Mouse (Mus musculus): ENCODE results near the gene Tcf7l1. TPM values are rescaled to one million over a fixed set of nuclear protein-coding genes. Genes with fewer than 3 reads are reported as not detected.
A peak's percentile ranks its signal among the peaks of the same experiment; 100 is the strongest.

Tcf7l1 gene
- polyA plus RNA-seq, 1 experiment from 2014 or later: 23.7 TPM

DNA sequence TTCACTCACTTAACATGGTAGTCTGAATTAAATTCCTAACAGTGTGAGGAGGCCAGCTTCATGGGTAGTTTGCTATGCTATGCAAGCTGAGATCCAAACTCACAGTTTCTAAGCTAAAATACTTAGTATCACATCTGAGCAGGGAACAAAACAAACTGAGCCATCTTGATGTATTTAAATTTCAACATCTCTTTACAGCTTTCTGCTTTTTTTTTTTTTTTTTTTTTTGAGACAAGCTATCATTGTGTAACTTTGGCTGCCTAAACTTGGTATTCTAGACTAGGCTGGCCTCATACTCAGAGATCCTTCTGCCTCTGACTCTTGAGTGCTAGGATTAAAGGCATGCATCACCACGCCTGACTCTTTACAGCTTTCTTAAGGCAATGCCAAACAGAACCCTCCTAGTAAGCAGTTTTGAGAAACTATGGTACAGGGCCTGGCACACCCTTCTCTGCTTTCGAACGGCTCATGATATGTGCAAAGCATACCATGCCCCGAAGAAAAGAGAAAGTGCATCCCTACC is 180.3 kb downstream of the Tcf7l1 start:
- peaks cover 46% of the 10 kb centered on the region for H3K36me3 ChIP-seq
- 91% methylated on average over 4 of the region's 4 CpGs for WGBS
- no peak overlapping the region for H3K4me2 ChIP-seq
- H3K4me1 ChIP-seq: 0 out of 2 replicates have a peak, but pooled peaks cover under 1% of the 10 kb centered on the region
- H3K27me3 ChIP-seq (replicated peaks): no peaks in the 10 kb centered on the region
- H3K9ac ChIP-seq: no peak overlapping the region
- no peak for ATAC-seq (ENCODE audit: insufficient read depth, low FRiP score, low read depth)
- H3K9me3 ChIP-seq: no peaks in the 10 kb centered on the region
- H3K4me3 ChIP-seq (replicated peaks): no peak overlapping the region
- H3K27ac ChIP-seq: no peak overlapping the region

DNA sequence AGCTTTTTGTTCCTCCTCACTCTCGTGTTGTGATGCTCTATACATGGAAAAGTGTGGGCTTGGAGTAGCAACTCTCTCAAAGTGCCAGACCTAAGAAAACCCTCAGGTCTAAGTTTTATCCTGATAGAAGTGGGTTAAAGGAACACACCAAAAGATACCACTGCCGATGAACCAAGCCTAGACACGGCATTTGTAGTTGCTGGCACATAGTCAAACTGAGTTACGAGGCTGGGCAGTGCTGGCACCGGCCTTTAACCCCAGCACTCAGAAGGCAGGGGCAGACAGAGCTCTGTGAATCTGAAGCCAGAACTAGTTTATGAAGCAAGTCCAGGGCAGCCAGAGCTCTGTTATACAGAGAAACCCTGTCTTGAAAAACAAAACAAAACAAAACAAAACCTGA is 181.4 kb downstream of the Tcf7l1 start:
- WGBS: 79% methylated on average over 5 of the region's 5 CpGs
- H3K4me1 ChIP-seq: no peaks in the 10 kb centered on the region
- no peak overlapping the region for H3K4me3 ChIP-seq (replicated peaks)
- no peak for ATAC-seq (ENCODE audit: insufficient read depth, low FRiP score, low read depth)
- no peaks in the 10 kb centered on the region for H3K27me3 ChIP-seq (replicated peaks)
- no peak overlapping the region for H3K4me2 ChIP-seq
- peaks cover 48% of the 10 kb centered on the region for H3K36me3 ChIP-seq
- no peak overlapping the region for H3K9ac ChIP-seq
- H3K27ac ChIP-seq: no peak overlapping the region
- no peaks in the 10 kb centered on the region for H3K9me3 ChIP-seq

DNA sequence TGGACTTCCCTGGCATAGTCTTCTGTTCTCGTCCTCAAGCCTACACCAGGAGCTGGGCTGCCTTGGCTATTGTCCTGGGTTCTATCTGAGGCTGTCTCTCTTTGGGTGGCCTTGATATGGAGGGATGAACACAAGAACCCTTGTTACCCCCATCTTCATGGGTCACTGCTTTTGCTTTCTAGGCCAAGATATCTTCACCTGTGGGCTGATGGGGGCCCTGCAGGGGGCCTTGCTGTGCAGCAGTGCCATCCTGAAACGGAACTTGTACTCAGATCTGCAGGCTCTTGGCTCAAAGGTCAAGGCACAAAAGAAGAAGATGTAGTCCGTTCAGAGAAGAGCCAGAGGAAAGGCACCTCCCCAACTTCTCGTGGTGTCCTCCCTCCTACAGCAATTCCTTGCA is 182.0 kb downstream of the Tcf7l1 start:
- H3K4me1 ChIP-seq: no peaks in the 10 kb centered on the region
- no peak overlapping the region for H3K27ac ChIP-seq
- H3K9ac ChIP-seq: no peak overlapping the region
- no peaks in the 10 kb centered on the region for H3K27me3 ChIP-seq (replicated peaks)
- no peak overlapping the region for H3K4me2 ChIP-seq
- no peaks in the 10 kb centered on the region for H3K9me3 ChIP-seq
- no peak for ATAC-seq (ENCODE audit: insufficient read depth, low FRiP score, low read depth)
- H3K36me3 ChIP-seq: peaks cover 48% of the 10 kb centered on the region
- H3K4me3 ChIP-seq (replicated peaks): no peak overlapping the region
- 85% methylated on average over 4 of the region's 4 CpGs for WGBS

DNA sequence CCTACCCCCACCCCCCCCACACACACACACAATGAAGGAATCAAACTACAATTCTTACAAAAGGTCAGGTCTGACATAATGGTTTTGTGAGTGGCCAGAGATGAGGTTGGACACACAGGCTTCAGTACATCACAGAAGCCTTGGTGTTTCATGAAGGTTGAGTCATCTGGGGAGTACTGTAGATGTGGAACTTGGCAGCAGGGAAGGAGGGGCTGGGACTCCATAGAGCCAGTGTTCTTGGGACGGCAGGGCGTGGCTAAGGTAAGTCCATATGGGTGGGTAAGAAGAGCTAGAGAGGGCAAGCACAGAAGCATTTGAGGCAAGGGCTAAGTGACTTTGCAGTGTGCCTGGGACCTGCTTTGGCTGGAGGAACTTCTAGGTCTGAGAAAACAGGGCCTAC is 185.0 kb downstream of the Tcf7l1 start:
- 79% methylated on average over 2 of the region's 2 CpGs for WGBS
- no peak overlapping the region for H3K4me2 ChIP-seq
- H3K9ac ChIP-seq: no peak overlapping the region
- peaks cover 26% of the 10 kb centered on the region for H3K36me3 ChIP-seq
- no peaks in the 10 kb centered on the region; the same call in 1 of the 2 replicates for H3K4me1 ChIP-seq
- H3K4me3 ChIP-seq (replicated peaks): no peak overlapping the region
- ATAC-seq (ENCODE audit: insufficient read depth, low FRiP score, low read depth): no peak; the same call in 1 of the 2 replicates
- no peak overlapping the region for H3K27ac ChIP-seq
- no peaks in the 10 kb centered on the region for H3K27me3 ChIP-seq (replicated peaks)
- no peaks in the 10 kb centered on the region for H3K9me3 ChIP-seq

DNA sequence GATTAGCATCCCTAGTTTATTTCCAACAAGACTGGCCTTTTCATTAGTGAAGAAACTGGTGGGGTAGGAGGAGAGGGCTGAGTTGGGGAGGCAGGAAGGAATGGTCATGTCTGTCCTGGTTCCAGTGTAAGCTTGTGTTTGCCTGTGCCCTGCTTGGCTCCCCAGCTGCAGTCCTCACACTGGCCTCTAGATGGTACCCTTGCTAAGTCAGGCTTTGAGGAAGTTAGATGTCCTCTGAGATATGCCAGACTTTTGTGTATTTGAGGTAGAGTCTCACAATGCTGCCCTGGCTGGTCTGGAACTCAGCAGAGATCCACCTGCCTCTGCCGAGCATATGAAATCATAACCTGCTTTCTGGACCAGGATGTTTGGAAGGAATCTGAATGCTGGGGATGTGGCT is 187.3 kb downstream of the Tcf7l1 start:
- Histone ChIP-seq H3K27me3 (replicated peaks) (no peaks in the 10 kb centered on the region), H3K4me3 (replicated peaks) (no peak overlapping the region), H3K9ac (no peak overlapping the region), H3K27ac (no peak overlapping the region), H3K4me1 (peaks cover 6% of the 10 kb centered on the region), H3K4me2 (no peak overlapping the region), H3K36me3 (peaks cover 15% of the 10 kb centered on the region), H3K9me3 (no peaks in the 10 kb centered on the region)
- no peak for ATAC-seq (ENCODE audit: insufficient read depth, low FRiP score, low read depth)
- 38% methylated on average over 1 of the region's 1 CpGs for WGBS

DNA sequence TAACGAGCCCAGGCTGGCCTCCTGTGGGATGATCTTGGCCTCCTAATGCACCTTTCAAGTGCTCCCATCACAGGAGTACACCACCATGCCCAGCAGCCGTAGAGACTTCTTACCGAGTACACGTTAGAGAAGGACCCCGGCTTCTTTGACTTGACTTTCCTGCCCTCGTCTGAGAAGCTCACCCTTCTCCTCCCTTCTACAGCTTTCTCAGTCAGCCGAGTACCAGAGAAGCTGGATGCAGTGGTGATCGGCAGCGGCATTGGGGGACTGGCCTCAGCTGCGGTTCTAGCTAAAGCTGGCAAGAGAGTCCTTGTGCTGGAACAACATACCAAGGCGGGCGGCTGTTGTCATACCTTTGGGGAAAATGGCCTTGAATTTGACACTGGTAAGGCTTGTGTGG is 188.3 kb downstream of the Tcf7l1 start:
- Histone ChIP-seq H3K9me3 (no peaks in the 10 kb centered on the region), H3K4me3 (replicated peaks) (no peak overlapping the region), H3K4me1 (peaks cover 6% of the 10 kb centered on the region), H3K9ac (no peak overlapping the region), H3K36me3 (0 out of 2 replicates have a peak, but pooled peaks cover 5% of the 10 kb centered on the region), H3K27ac (no peak overlapping the region), H3K27me3 (replicated peaks) (no peaks in the 10 kb centered on the region), H3K4me2 (no peak overlapping the region)
- no peak for ATAC-seq (ENCODE audit: insufficient read depth, low FRiP score, low read depth)
- 81% methylated on average over 12 of the region's 12 CpGs for WGBS

DNA sequence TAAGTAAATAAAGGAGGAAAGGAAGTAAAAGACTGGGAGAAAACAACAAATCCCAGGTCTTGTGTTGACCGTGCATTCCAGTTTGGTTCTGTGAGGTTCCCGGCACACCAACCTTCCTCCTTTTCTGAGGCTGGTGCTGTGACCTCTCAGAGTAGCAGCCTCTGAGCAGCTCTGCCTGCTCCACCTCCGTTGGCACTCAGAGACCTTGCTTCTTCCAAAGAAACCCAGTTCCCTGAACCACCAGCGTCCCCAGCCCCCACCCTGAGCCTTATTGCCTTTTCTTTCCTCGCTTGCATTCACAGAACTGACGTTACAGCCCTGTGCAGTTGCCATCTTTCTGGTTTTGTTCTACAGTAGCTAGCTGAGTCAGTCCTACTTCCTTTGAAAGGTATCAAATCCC is 188.8 kb downstream of the Tcf7l1 start:
- H3K4me2 ChIP-seq: no peak overlapping the region
- no peaks in the 10 kb centered on the region for H3K27me3 ChIP-seq (replicated peaks)
- H3K27ac ChIP-seq: no peak overlapping the region
- 0 out of 2 replicates have a peak, but pooled peaks cover 5% of the 10 kb centered on the region for H3K36me3 ChIP-seq
- WGBS: 76% methylated on average over 6 of the region's 6 CpGs
- H3K9me3 ChIP-seq: no peaks in the 10 kb centered on the region
- peaks cover 6% of the 10 kb centered on the region for H3K4me1 ChIP-seq
- H3K9ac ChIP-seq: no peak overlapping the region
- ATAC-seq (ENCODE audit: insufficient read depth, low FRiP score, low read depth): no peak
- H3K4me3 ChIP-seq (replicated peaks): no peak overlapping the region

DNA sequence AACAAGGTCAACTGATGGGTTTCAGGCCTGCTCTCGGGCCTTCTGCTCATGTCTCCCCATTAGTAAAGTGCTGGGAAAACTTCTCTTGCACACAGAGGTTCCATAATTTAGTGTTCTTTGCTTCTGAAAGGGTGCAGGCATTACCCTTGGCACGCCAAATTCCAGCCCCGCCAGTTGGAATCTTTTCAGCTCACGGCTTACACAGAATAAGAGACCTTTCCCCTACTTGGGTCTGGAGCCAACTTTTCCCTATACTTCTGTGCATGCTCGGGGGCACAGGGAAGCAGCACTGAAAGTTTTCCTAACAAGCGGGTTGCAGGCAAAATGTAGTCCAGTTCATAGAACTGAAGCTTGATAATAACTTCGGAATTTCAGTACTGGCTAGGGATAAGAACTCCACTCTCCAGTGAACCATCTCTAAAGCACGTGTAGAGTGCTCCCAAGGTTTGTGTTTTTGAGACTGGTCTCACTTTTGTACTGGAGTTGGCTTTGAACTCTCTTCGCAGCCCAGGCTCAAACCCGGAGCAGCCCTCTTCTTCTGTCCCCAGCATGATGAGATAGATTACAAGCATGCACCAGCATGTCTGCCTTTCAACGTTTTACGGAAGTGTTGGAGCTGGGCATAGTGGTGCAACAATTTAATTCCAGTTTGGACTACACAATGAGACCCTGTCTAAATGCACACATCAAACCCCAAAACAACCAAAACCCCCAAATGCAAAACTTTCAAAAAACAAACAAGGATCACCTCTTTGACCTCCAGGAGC is 190.1 kb downstream of the Tcf7l1 start:
- H3K27ac ChIP-seq: peak overlapping the region; percentile 83
- 0 out of 2 replicates have a peak, but pooled peaks have one; percentile 3 for ATAC-seq (ENCODE audit: insufficient read depth, low FRiP score, low read depth)
- H3K36me3 ChIP-seq: 0 out of 2 replicates have a peak, but pooled peaks cover 5% of the 10 kb centered on the region
- peak overlapping the region; percentile 71 for H3K4me3 ChIP-seq (replicated peaks)
- no peaks in the 10 kb centered on the region for H3K9me3 ChIP-seq
- 34% methylated on average over 12 of the region's 12 CpGs for WGBS
- peak overlapping the region; percentile 65 for H3K4me2 ChIP-seq
- H3K9ac ChIP-seq: peak overlapping the region; percentile 19; the same call in 1 of the 2 replicates
- no peaks in the 10 kb centered on the region for H3K27me3 ChIP-seq (replicated peaks)
- H3K4me1 ChIP-seq: peaks cover 6% of the 10 kb centered on the region

DNA sequence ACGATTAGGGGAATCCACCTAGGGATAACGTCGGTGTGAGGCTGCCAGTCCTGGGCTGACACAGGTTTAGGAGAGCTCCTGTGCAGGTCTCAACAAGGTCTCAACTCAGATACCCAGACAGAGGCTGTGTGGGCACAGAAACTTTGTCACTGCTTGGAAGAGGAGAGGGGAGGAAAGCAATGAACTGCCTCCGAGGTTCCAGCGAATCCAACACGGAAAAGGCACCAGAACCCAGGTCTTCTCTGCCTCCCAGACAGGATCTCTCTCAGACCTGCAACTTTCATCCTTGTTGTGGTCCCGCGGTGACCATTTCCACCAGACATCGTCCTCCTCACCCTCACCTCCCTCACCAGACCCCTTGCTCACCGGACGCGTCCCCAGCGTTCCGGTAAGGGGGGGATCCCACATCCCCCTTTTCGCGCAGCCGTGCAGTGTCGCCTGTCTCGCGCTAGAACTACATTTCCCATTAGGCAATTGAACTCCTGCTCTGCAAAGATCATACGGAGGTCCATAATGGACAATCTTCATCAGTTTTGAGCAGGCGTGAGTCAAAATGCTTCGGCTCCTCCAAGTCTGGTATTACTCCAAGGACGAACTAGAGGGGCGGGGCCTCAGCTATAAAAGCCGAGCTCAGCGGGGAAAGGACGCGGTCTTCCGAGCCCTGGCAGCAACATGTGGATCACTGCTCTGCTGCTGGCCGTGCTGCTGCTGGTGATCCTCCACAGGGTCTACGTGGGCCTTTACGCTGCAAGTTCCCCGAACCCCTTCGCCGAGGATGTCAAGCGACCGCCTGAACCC is 190.9 kb downstream of the Tcf7l1 start, which contains the start of the genes Elmod3 and Retsat:
Gene Elmod3, minus strand, starts transcription at position 458 of the 798 bp plus-strand sequence.
Gene Retsat, plus strand, starts transcription at position 520 of the 798 bp plus-strand sequence.
- Histone ChIP-seq H3K27me3 (replicated peaks) (no peaks in the 10 kb centered on the region), H3K4me3 (replicated peaks) (peak within 1 kb of the TSS; percentile 71), H3K27ac (peak within 1 kb of the TSS; percentile 83), H3K4me2 (peak within 1 kb of the TSS; percentile 65), H3K36me3 (no peaks in the 10 kb centered on the region), H3K9ac (peak within 1 kb of the TSS; percentile 57), H3K9me3 (no peaks in the 10 kb centered on the region), H3K4me1 (peaks cover 6% of the 10 kb centered on the region)
- under 1% methylated on average over 38 of the region's 38 CpGs for WGBS
- ATAC-seq (ENCODE audit: insufficient read depth, low FRiP score, low read depth): peak; percentile 90

DNA sequence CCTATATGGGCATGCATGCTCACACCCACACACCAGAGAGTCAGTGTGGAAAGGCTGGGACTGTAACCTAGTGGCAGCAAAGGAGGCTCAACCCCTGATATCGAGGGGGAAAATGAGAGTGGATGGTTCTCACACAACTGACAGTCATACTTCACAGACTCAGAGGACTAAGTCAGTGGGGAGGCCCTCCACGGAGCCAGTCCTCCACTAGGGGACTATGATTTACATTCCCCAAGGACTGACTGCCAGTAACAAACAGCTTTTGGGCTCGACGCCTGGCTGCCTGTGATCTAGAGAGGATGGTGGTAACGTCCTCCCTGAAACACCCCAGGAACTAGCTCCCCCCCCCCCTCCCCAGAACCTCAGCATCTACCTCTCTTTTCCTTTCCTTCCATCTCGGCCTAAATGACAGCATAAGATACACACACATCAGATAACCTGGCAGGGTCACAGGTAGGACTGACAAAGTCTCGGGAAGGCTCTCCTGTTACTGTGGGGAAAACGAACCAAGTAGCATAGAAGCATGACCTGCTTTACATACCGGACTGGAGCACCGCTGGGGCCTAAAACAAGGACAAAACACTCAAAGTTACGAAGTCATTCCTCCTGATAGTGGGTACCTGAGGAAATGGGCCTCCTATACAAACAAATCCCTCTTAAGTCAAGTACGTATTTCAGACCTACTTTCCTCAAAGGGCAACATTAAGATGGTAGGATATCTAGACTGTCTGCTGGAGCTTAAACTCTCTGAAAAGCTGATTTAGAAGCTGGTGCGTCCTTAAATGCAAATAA is 191.8 kb downstream of the Tcf7l1 start:
- WGBS: 26% methylated on average over 13 of the region's 13 CpGs
- ATAC-seq (ENCODE audit: insufficient read depth, low FRiP score, low read depth): no peak
- Histone ChIP-seq H3K4me2 (peak overlapping the region; percentile 65), H3K4me1 (peaks cover 6% of the 10 kb centered on the region), H3K9me3 (no peaks in the 10 kb centered on the region), H3K4me3 (replicated peaks) (peak overlapping the region; percentile 71), H3K9ac (peak overlapping the region; percentile 57), H3K36me3 (no peaks in the 10 kb centered on the region), H3K27me3 (replicated peaks) (no peaks in the 10 kb centered on the region), H3K27ac (peak overlapping the region; percentile 62)

DNA sequence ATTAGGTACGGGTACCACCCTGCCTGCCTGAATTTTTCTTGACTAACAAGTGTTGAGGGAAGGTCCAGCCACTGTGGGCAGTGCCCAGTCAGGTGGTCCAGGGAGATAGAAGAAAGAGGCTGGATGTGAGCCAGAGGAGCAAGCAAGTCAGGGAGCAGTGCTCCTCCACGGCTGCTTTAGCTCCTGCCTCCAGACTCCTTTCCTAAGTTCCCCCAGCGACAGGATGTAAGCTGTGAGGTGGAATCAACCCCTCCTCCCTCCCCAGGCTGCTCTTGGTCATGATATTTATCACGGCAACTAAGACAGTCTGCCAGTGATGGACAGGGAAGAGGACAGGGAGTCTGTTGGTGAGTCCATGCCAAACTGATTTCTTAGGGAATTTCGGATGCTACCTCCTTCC is 195.1 kb downstream of the Tcf7l1 start:
- no peak for ATAC-seq (ENCODE audit: insufficient read depth, low FRiP score, low read depth)
- Histone ChIP-seq H3K4me2 (no peak overlapping the region), H3K4me3 (replicated peaks) (no peak overlapping the region), H3K27ac (no peak overlapping the region), H3K9me3 (no peaks in the 10 kb centered on the region), H3K4me1 (peaks cover 6% of the 10 kb centered on the region), H3K27me3 (replicated peaks) (no peaks in the 10 kb centered on the region), H3K36me3 (no peaks in the 10 kb centered on the region), H3K9ac (no peak overlapping the region)
- 57% methylated on average over 5 of the region's 5 CpGs for WGBS

Measured in stomach, embryonic 15.5 days (tissue).